Mouse (Mus musculus): ENCODE measurements around the gene Slc22a14. TPM values are rescaled to one million over a fixed set of nuclear protein-coding genes. Genes with fewer than 3 reads are reported as not detected.
A peak's percentile ranks its signal among the peaks of the same experiment; 100 is the strongest.
"Not testable (repeated sequence)": the region's sequence is repeated elsewhere in the genome, so short reads cannot be mapped to it uniquely, and the experiment has no call there.

Gene Slc22a14
- not detected for polyA plus RNA-seq (2017; shearing (Covaris generic))

- no peak for ATAC-seq
Observed at GRCm38 (mm10) chr9:119365284-119365683, at the start of gene Slc22a14. Gene Slc22a14, minus strand, starts transcription at chr9:119365553.

GRCm38 (mm10) chr9:119409864-119410263, 44.5 kb upstream of the Slc22a14 start:
- ATAC-seq: no peak

- no peak for ATAC-seq
Observed at GRCm38 (mm10) chr9:119408898-119409664, 43.7 kb upstream of the Slc22a14 start.

- ATAC-seq: no peak
Observed at GRCm38 (mm10) chr9:119407884-119408283, 42.5 kb upstream of the Slc22a14 start.

- ATAC-seq: no peak
Observed at GRCm38 (mm10) chr9:119404090-119404489, 38.7 kb upstream of the Slc22a14 start.

GRCm38 (mm10) chr9:119403236-119403641, 37.9 kb upstream of the Slc22a14 start:
- no peak for ATAC-seq

- no peak for ATAC-seq
Observed at GRCm38 (mm10) chr9:119402253-119403235, 37.2 kb upstream of the Slc22a14 start.

GRCm38 (mm10) chr9:119401801-119402214, 36.5 kb upstream of the Slc22a14 start, which contains the start of gene Acvr2b:
Gene Acvr2b, plus strand, starts transcription at chr9:119402118.
- ATAC-seq: no peak

GRCm38 (mm10) chr9:119401351-119401750, 36.0 kb upstream of the Slc22a14 start:
- no peak for ATAC-seq

GRCm38 (mm10) chr9:119394808-119395207, 29.5 kb upstream of the Slc22a14 start:
- no peak for ATAC-seq

- ATAC-seq: no peak
Observed at GRCm38 (mm10) chr9:119390214-119390613, 24.9 kb upstream of the Slc22a14 start.

GRCm38 (mm10) chr9:119388956-119389355, 23.6 kb upstream of the Slc22a14 start:
- no peak for ATAC-seq

- no peak for ATAC-seq
Observed at GRCm38 (mm10) chr9:119382603-119383002, 17.2 kb upstream of the Slc22a14 start.

- ATAC-seq: no peak
Observed at GRCm38 (mm10) chr9:119378231-119378630, 12.9 kb upstream of the Slc22a14 start.

GRCm38 (mm10) chr9:119375556-119375955, 10.2 kb upstream of the Slc22a14 start:
- ATAC-seq: no peak

GRCm38 (mm10) chr9:119375008-119375407, 9.7 kb upstream of the Slc22a14 start:
- no peak for ATAC-seq

- ATAC-seq: no peak
Observed at GRCm38 (mm10) chr9:119371251-119371650, 5.9 kb upstream of the Slc22a14 start.

- ATAC-seq: not testable (repeated sequence)
Observed at GRCm38 (mm10) chr9:119370770-119371169, 5.4 kb upstream of the Slc22a14 start.

GRCm38 (mm10) chr9:119368367-119368766, 3.0 kb upstream of the Slc22a14 start:
- ATAC-seq: no peak

- no peak for ATAC-seq
Observed at GRCm38 (mm10) chr9:119363229-119363628, 2.1 kb downstream of the Slc22a14 start.

- ATAC-seq: no peak
Observed at GRCm38 (mm10) chr9:119361416-119361815, 3.9 kb downstream of the Slc22a14 start.

- no peak for ATAC-seq
Observed at GRCm38 (mm10) chr9:119358058-119358429, 7.3 kb downstream of the Slc22a14 start.

GRCm38 (mm10) chr9:119357331-119358057, 7.9 kb downstream of the Slc22a14 start, which contains the start of gene Xylb:
Gene Xylb, plus strand, starts transcription at chr9:119357381.
- ATAC-seq: peak; percentile 50
